Mouse (Mus musculus) spleen, adult 2 months (tissue): ENCODE data around the gene Nob1. TPM values are rescaled to one million over a fixed set of nuclear protein-coding genes. Genes with fewer than 3 reads are reported as not detected.
A peak's percentile ranks its signal among the peaks of the same experiment; 100 is the strongest.

ENCODE experiments used
- DNase-seq, 2 experiments: peaks; one replicate each; pipeline versions ENCODE4 v3.0.0 to v3.0.0-alpha.2; 2012 to 2021; ENCODE audit warnings: low spot score in 2 of 2, low read depth in 1 of 2
- H3K27ac ChIP-seq: fragments of 200-500 bp; 2 replicates; pipeline ENCODE4 v1.5.1; 2012; ENCODE audit warnings: low read length, inconsistent platforms; ENCODE audit not compliant: insufficient read depth
- H3K27me3 ChIP-seq: fragments of 200-500 bp; 2 replicates; pipeline ENCODE4 v1.6.1; 2012; ENCODE audit warnings: mild to moderate bottlenecking, moderate library complexity, low read length, inconsistent platforms; ENCODE audit not compliant: control insufficient read depth, insufficient read depth
- H3K36me3 ChIP-seq: fragments of 200-500 bp; 2 replicates; pipeline ENCODE4 v1.6.1; 2012; ENCODE audit warnings: mild to moderate bottlenecking, low read length, inconsistent platforms; ENCODE audit not compliant: control insufficient read depth, insufficient read depth
- H3K4me1 ChIP-seq: fragments of 200-500 bp; 2 replicates; pipeline ENCODE4 v1.6.1; 2011; ENCODE audit warnings: inconsistent platforms; ENCODE audit not compliant: control insufficient read depth, insufficient read depth, insufficient read length
- H3K4me3 ChIP-seq: fragments of 200-500 bp; 2 replicates; pipeline ENCODE4 v1.5.1; 2011; ENCODE audit warnings: mild to moderate bottlenecking, inconsistent platforms; ENCODE audit not compliant: insufficient read depth, insufficient read length; ENCODE audit errors: extremely low read depth
- CTCF ChIP-seq: fragments of 200-500 bp; IDR thresholded peaks from 2 replicates; pipeline ENCODE4 v1.5.1; 2011; ENCODE audit warnings: mild to moderate bottlenecking, inconsistent platforms; ENCODE audit not compliant: insufficient read depth, insufficient read length, insufficient replicate concordance; ENCODE audit errors: extremely low read depth
- POLR2A ChIP-seq: fragments of 200-500 bp; IDR thresholded peaks from 2 replicates; pipeline ENCODE4 v1.6.1; 2011; ENCODE audit warnings: low read depth, low read length, inconsistent platforms
- WGBS: fragments of 180-500 bp; shearing (Covaris S2); methylation state at CpG from one replicate; pipeline ENCODE4 v1.1.7; 2018; 5-methylcytosine and 5-hydroxymethylcytosine counted together
- polyA plus RNA-seq: library from polyadenylated mRNA; depleted of rRNA; stranded (reverse); fragments of >200 nt; gene quantifications from 2 replicates; pipeline ENCODE4 v1.2.3, GENCODE M21; 2012

The Nob1 gene
- polyA plus RNA-seq, 1 experiment = 23.4 TPM

GRCm38 (mm10) chr8:107449655-107450054, 24.8 kb upstream of the Nob1 start:
- TF ChIP-seq CTCF = no peak
- no peak for TF ChIP-seq POLR2A
- DNase-seq = no peak
- Histone ChIP-seq H3K36me3 (peaks cover 7% of the 10 kb centered on the region), H3K27me3 (no peaks in the 10 kb centered on the region), H3K27ac (no peak overlapping the region), H3K4me1 (peaks cover 4% of the 10 kb centered on the region; the same call in 1 of the 2 replicates), H3K4me3 (no peak overlapping the region)
- WGBS = 44% methylated on average over 6 of the region's 6 CpGs

- Histone ChIP-seq H3K27ac (no peak overlapping the region), H3K4me3 (no peak overlapping the region), H3K4me1 (peaks cover 4% of the 10 kb centered on the region; the same call in 1 of the 2 replicates), H3K27me3 (no peaks in the 10 kb centered on the region), H3K36me3 (peaks cover 7% of the 10 kb centered on the region)
- 72% methylated on average over 8 of the region's 8 CpGs for WGBS
- DNase-seq = no peak
- no peak for TF ChIP-seq CTCF
- no peak for TF ChIP-seq POLR2A
Measured at GRCm38 (mm10) chr8:107449130-107449529, 24.3 kb upstream of the Nob1 start.

GRCm38 (mm10) chr8:107448382-107448889, 23.6 kb upstream of the Nob1 start:
- Histone ChIP-seq H3K27ac (no peak overlapping the region), H3K4me3 (no peak overlapping the region), H3K27me3 (no peaks in the 10 kb centered on the region), H3K4me1 (peaks cover 4% of the 10 kb centered on the region; the same call in 1 of the 2 replicates), H3K36me3 (peaks cover 5% of the 10 kb centered on the region)
- no peak for DNase-seq
- 74% methylated on average over 4 of the region's 4 CpGs for WGBS
- TF ChIP-seq CTCF = no peak
- TF ChIP-seq POLR2A = no peak

GRCm38 (mm10) chr8:107447713-107448112, 22.9 kb upstream of the Nob1 start:
- Histone ChIP-seq H3K4me3 (no peak overlapping the region), H3K27me3 (no peaks in the 10 kb centered on the region), H3K36me3 (no peaks in the 10 kb centered on the region), H3K4me1 (peaks cover 4% of the 10 kb centered on the region; the same call in 1 of the 2 replicates), H3K27ac (no peak overlapping the region)
- no peak for DNase-seq
- no peak for TF ChIP-seq POLR2A
- TF ChIP-seq CTCF = no peak

GRCm38 (mm10) chr8:107444626-107445025, 19.8 kb upstream of the Nob1 start:
- WGBS = 92% methylated on average over 3 of the region's 3 CpGs
- Histone ChIP-seq H3K4me1 (peaks cover 4% of the 10 kb centered on the region; the same call in 1 of the 2 replicates), H3K27me3 (no peaks in the 10 kb centered on the region), H3K36me3 (no peaks in the 10 kb centered on the region), H3K27ac (no peak overlapping the region), H3K4me3 (no peak overlapping the region)
- no peak for TF ChIP-seq CTCF
- TF ChIP-seq POLR2A = no peak
- no peak for DNase-seq

- Histone ChIP-seq H3K4me3 (no peak overlapping the region), H3K27me3 (no peaks in the 10 kb centered on the region), H3K4me1 (peaks cover 3% of the 10 kb centered on the region; the same call in 1 of the 2 replicates), H3K27ac (no peak overlapping the region), H3K36me3 (no peaks in the 10 kb centered on the region)
- DNase-seq = no peak
- 74% methylated on average over 3 of the region's 3 CpGs for WGBS
- TF ChIP-seq POLR2A (no peak), CTCF (no peak)
Measured at GRCm38 (mm10) chr8:107439880-107440625, 15.2 kb upstream of the Nob1 start.

- no peaks in the 10 kb centered on the region for H3K27me3 ChIP-seq
- H3K27ac ChIP-seq = peak overlapping the region; percentile 51; the same call in 1 of the 2 replicates
- no peak for DNase-seq
- no peak overlapping the region; the same call in 1 of the 2 replicates for H3K4me3 ChIP-seq
- peaks cover 3% of the 10 kb centered on the region; the same call in 1 of the 2 replicates for H3K4me1 ChIP-seq
- no peaks in the 10 kb centered on the region for H3K36me3 ChIP-seq
- no peak for TF ChIP-seq CTCF
- TF ChIP-seq POLR2A = no peak
- WGBS = 84% methylated on average over 2 of the region's 2 CpGs
Measured at GRCm38 (mm10) chr8:107437711-107438110, 12.9 kb upstream of the Nob1 start.
